In genomic region chr10:128702328-128703007, GRCm38 (mm10) we compare ENCODE assay signal across 15 mouse cellular contexts. TPM values are rescaled to one million over a fixed set of nuclear protein-coding genes. Genes with fewer than 3 reads are reported as not detected.
DNase-seq lines count a peak whose midpoint lies in the region; ATAC-seq and TF ChIP-seq lines count a peak whose summit lies in the region.
"Had no signal": no experiment of that assay in that cellular context is flagged by ENCODE, and none has a peak within 500 bp of the region (broad histone marks: within the 10 kb centered on the region; RNA-seq: fewer than 3 reads in every experiment).

No protein-coding gene starts in this region.

- TF ChIP-seq CTCF in stomach, postnatal 0 days (IDR thresholded peaks at IDR 0.05; ENCODE audit: low read depth): no peak

- peaks cover 54% of the 10 kb centered on the region for H3K36me3 ChIP-seq in limb, embryonic 13.5 days
- peaks cover 59% of the 10 kb centered on the region for H3K36me3 ChIP-seq in limb, embryonic 10.5 days
- H3K36me3 ChIP-seq in stomach, postnatal 0 days (ENCODE audit: control insufficient read depth, insufficient read depth, low read length): peaks cover 17% of the 10 kb centered on the region; the same call in 1 of the 2 replicates

- WGBS in limb, embryonic 13.5 days: 85% methylated on average over 6 of the region's 6 CpGs
- WGBS in limb, embryonic 10.5 days: 94% methylated on average over 6 of the region's 6 CpGs
- 70% methylated on average over 6 of the region's 6 CpGs for WGBS in stomach, postnatal 0 days

- no peak overlapping the region; the same call in 1 of the 2 replicates for H3K4me2 ChIP-seq in limb, embryonic 13.5 days (replicated peaks)
- no peak overlapping the region for H3K4me2 ChIP-seq in stomach, postnatal 0 days (replicated peaks; ENCODE audit: low read depth)

- TF ChIP-seq EP300 in stomach, postnatal 0 days (optimal IDR thresholded peaks at IDR 0.05): no peak

- no peak overlapping the region for H3K9ac ChIP-seq in limb, embryonic 13.5 days
- H3K9ac ChIP-seq in stomach, postnatal 0 days (ENCODE audit: low read length): no peak overlapping the region
- H3K9ac ChIP-seq: stomach, embryonic 15.5 days had no signal

- H3K4me1 ChIP-seq in limb, embryonic 13.5 days: peaks cover 25% of the 10 kb centered on the region
- H3K4me1 ChIP-seq in limb, embryonic 10.5 days: peaks cover 27% of the 10 kb centered on the region
- no peaks in the 10 kb centered on the region for H3K4me1 ChIP-seq in stomach, postnatal 0 days (replicated peaks; ENCODE audit: control insufficient read depth, insufficient read depth)

- H3K27me3 ChIP-seq in limb, embryonic 13.5 days: no peaks in the 10 kb centered on the region
- H3K27me3 ChIP-seq in limb, embryonic 10.5 days (ENCODE audit: low read depth, poor library complexity, severe bottlenecking): no peaks in the 10 kb centered on the region
- no peaks in the 10 kb centered on the region for H3K27me3 ChIP-seq in stomach, postnatal 0 days (ENCODE audit: control insufficient read depth, insufficient read depth, low read length)
- H3K27me3 ChIP-seq: stomach, embryonic 15.5 days had no signal

- H3K27ac ChIP-seq in limb, embryonic 13.5 days: peak overlapping the region; percentile 10; the same call in 1 of the 2 replicates
- H3K27ac ChIP-seq in limb, embryonic 10.5 days: no peak overlapping the region
- H3K27ac ChIP-seq in stomach, postnatal 0 days (replicated peaks): no peak overlapping the region
- H3K27ac ChIP-seq: kidney, postnatal 0 days; midbrain, embryonic 10.5 days; stomach, embryonic 15.5 days had no signal

- no peak for DNase-seq in limb, embryonic 10.5 days (ENCODE audit: low spot score)
- peak; percentile 45 for DNase-seq in adrenal gland, postnatal 14 days
- no peak for DNase-seq in layer of hippocampus, adult 9-10 months (ENCODE audit: low spot score)
- no peak for DNase-seq in stomach, postnatal 0 days (ENCODE audit: low spot score)
- DNase-seq in embryo, embryonic 11 days: no peak
- DNase-seq: cerebellum, adult 8-10 months; heart, postnatal 36 days; layer of hippocampus, adult 9-11 months had no signal

- ATAC-seq in limb, embryonic 13.5 days (ENCODE audit: low FRiP score, low read depth): no peak
- peak; percentile 29 for ATAC-seq in granulocyte monocyte progenitor cell, adult 5-6 weeks (replicated peaks; ENCODE audit: poor library complexity, severe bottlenecking)
- peak; percentile 36; the same call in 1 of the 2 replicates for ATAC-seq in neutrophil, adult 5-6 weeks (ENCODE audit: extremely low read depth, insufficient number of reproducible peaks, low FRiP score, poor library complexity, severe bottlenecking)
- no peak for ATAC-seq in stomach, postnatal 0 days (ENCODE audit: low FRiP score, low TSS enrichment)
- ATAC-seq: lung, postnatal 0 days had no signal

- H3K9me3 ChIP-seq in limb, embryonic 13.5 days: no peaks in the 10 kb centered on the region
- no peaks in the 10 kb centered on the region for H3K9me3 ChIP-seq in limb, embryonic 10.5 days (replicated peaks)
- no peaks in the 10 kb centered on the region for H3K9me3 ChIP-seq in stomach, postnatal 0 days (ENCODE audit: control insufficient read depth, low read length)
- H3K9me3 ChIP-seq: midbrain, embryonic 10.5 days; stomach, embryonic 15.5 days had no signal

- H3K4me3 ChIP-seq in limb, embryonic 13.5 days: no peak overlapping the region
- no peak overlapping the region for H3K4me3 ChIP-seq in limb, embryonic 10.5 days
- H3K4me3 ChIP-seq in stomach, postnatal 0 days (ENCODE audit: low read depth, low read length): no peak overlapping the region

RNA-seq across cellular contexts. Expression of gene Pmel, which starts 1.5 kb away (rescaled TPM):
- polyA plus RNA-seq in limb, embryonic 13.5 days (2015; fragmentation: Nextera tagmentation; extraction: Ambion mirVana): 2.2 and 2.3 TPM in 2 replicates
- polyA plus RNA-seq in limb, embryonic 10.5 days (2016; fragmentation: Nextera tagmentation; extraction: Ambion mirVana): 0.25 and 0.55 TPM in 2 replicates
- total RNA-seq in adrenal gland, postnatal 14 days (2021): 1.5 and 2.3 TPM in 2 replicates
- 0.28 and 2.6 TPM in 2 replicates for total RNA-seq in granulocyte monocyte progenitor cell, adult 5-6 weeks (2014; fragmentation: Nextera tagmentation)
- total RNA-seq in granulocyte monocyte progenitor cell, adult 5-6 weeks (2017): 0.52 and 1.6 TPM in 2 replicates
- total RNA-seq in neutrophil, adult 5-6 weeks (2017): not detected in 2 replicates
- 1.4 and 2.0 TPM in 2 replicates for polyA plus RNA-seq in stomach, postnatal 0 days (2015; fragmentation: Nextera tagmentation; extraction: Ambion mirVana)

RNA-seq across cellular contexts. Expression of gene Cdk2, which starts 2.4 kb away (rescaled TPM):
- polyA plus RNA-seq in limb, embryonic 13.5 days (2015; fragmentation: Nextera tagmentation; extraction: Ambion mirVana): 132 and 134 TPM in 2 replicates
- 136 and 150 TPM in 2 replicates for polyA plus RNA-seq in limb, embryonic 10.5 days (2016; fragmentation: Nextera tagmentation; extraction: Ambion mirVana)
- 30.7 and 31.1 TPM in 2 replicates for total RNA-seq in adrenal gland, postnatal 14 days (2021)
- 101 and 134 TPM in 2 replicates for total RNA-seq in granulocyte monocyte progenitor cell, adult 5-6 weeks (2014; fragmentation: Nextera tagmentation)
- total RNA-seq in granulocyte monocyte progenitor cell, adult 5-6 weeks (2017): 60.3 and 73.1 TPM in 2 replicates
- total RNA-seq in neutrophil, adult 5-6 weeks (2017): 38.6 and 40.6 TPM in 2 replicates
- 33.1 and 33.4 TPM in 2 replicates for polyA plus RNA-seq in stomach, postnatal 0 days (2015; fragmentation: Nextera tagmentation; extraction: Ambion mirVana)

RNA-seq across cellular contexts. Expression of gene Rab5b, which starts 6.4 kb away (rescaled TPM):
- polyA plus RNA-seq in limb, embryonic 13.5 days (2015; fragmentation: Nextera tagmentation; extraction: Ambion mirVana): 83.5 and 87.5 TPM in 2 replicates
- polyA plus RNA-seq in limb, embryonic 10.5 days (2016; fragmentation: Nextera tagmentation; extraction: Ambion mirVana): 54.0 and 68.0 TPM in 2 replicates
- 91.4 and 96.4 TPM in 2 replicates for total RNA-seq in adrenal gland, postnatal 14 days (2021)
- 43.7 and 43.8 TPM in 2 replicates for total RNA-seq in granulocyte monocyte progenitor cell, adult 5-6 weeks (2014; fragmentation: Nextera tagmentation)
- 45.7 and 58.0 TPM in 2 replicates for total RNA-seq in granulocyte monocyte progenitor cell, adult 5-6 weeks (2017)
- 129 and 132 TPM in 2 replicates for total RNA-seq in neutrophil, adult 5-6 weeks (2017)
- polyA plus RNA-seq in stomach, postnatal 0 days (2015; fragmentation: Nextera tagmentation; extraction: Ambion mirVana): 54.0 and 59.4 TPM in 2 replicates

RNA-seq across cellular contexts. Expression of gene Suox, which starts 28.6 kb away (rescaled TPM):
- polyA plus RNA-seq in limb, embryonic 13.5 days (2015; fragmentation: Nextera tagmentation; extraction: Ambion mirVana): 22.0 TPM in 2 replicates
- 11.3 and 12.5 TPM in 2 replicates for polyA plus RNA-seq in limb, embryonic 10.5 days (2016; fragmentation: Nextera tagmentation; extraction: Ambion mirVana)
- total RNA-seq in adrenal gland, postnatal 14 days (2021): 22.1 and 30.0 TPM in 2 replicates
- total RNA-seq in granulocyte monocyte progenitor cell, adult 5-6 weeks (2014; fragmentation: Nextera tagmentation): 3.5 and 4.1 TPM in 2 replicates
- 5.9 and 8.1 TPM in 2 replicates for total RNA-seq in granulocyte monocyte progenitor cell, adult 5-6 weeks (2017)
- 4.3 and 6.2 TPM in 2 replicates for total RNA-seq in neutrophil, adult 5-6 weeks (2017)
- polyA plus RNA-seq in stomach, postnatal 0 days (2015; fragmentation: Nextera tagmentation; extraction: Ambion mirVana): 20.3 and 21.4 TPM in 2 replicates

RNA-seq across cellular contexts. Expression of gene Dgka, which starts 42.2 kb away (rescaled TPM):
- 12.0 and 12.1 TPM in 2 replicates for polyA plus RNA-seq in limb, embryonic 13.5 days (2015; fragmentation: Nextera tagmentation; extraction: Ambion mirVana)
- polyA plus RNA-seq in limb, embryonic 10.5 days (2016; fragmentation: Nextera tagmentation; extraction: Ambion mirVana): 3.7 and 5.0 TPM in 2 replicates
- 14.3 and 36.2 TPM in 2 replicates for total RNA-seq in adrenal gland, postnatal 14 days (2021)
- total RNA-seq in granulocyte monocyte progenitor cell, adult 5-6 weeks (2014; fragmentation: Nextera tagmentation): 13.2 and 15.8 TPM in 2 replicates
- 9.4 and 12.0 TPM in 2 replicates for total RNA-seq in granulocyte monocyte progenitor cell, adult 5-6 weeks (2017)
- total RNA-seq in neutrophil, adult 5-6 weeks (2017): 264 and 290 TPM in 2 replicates
- 14.6 and 15.7 TPM in 2 replicates for polyA plus RNA-seq in stomach, postnatal 0 days (2015; fragmentation: Nextera tagmentation; extraction: Ambion mirVana)

Comparison
In these comparisons a context has a peak if more than half of its experiments do, and no peak if none do; other contexts are left out.
1. ATAC-seq: peak in granulocyte monocyte progenitor cell, adult 5-6 weeks (single experiment) and neutrophil, adult 5-6 weeks (single experiment); none in limb, embryonic 13.5 days (single experiment) and stomach, postnatal 0 days (single experiment).